Mouse (Mus musculus) midbrain, embryonic 11.5 days (tissue): ENCODE data around the gene Vim. TPM values are rescaled to one million over a fixed set of nuclear protein-coding genes. Genes with fewer than 3 reads are reported as not detected.

Source experiments
- ATAC-seq: fragments of 200-750 bp; cut with Nextera tagmentation; 2 replicates; pipeline ENCODE4 v1.8.0; 2017; ENCODE audit warnings: moderate TSS enrichment, moderate library complexity; ENCODE audit not compliant: low FRiP score
- DNase-seq: peaks from one replicate; pipeline ENCODE4 v3.0.0; 2015; ENCODE audit warnings: low spot score; ENCODE audit errors: missing footprints
- H3K27ac ChIP-seq: fragments of 300-500 bp; sonication (generic); 2 replicates; pipeline ENCODE4 v1.5.1; 2014; ENCODE audit warnings: low read depth, low read length
- H3K27me3 ChIP-seq: fragments of 300-500 bp; sonication (generic); 2 replicates; pipeline ENCODE4 v1.6.1; 2014; ENCODE audit warnings: mild to moderate bottlenecking, low read length, moderate library complexity, mixed read lengths; ENCODE audit not compliant: control insufficient read depth, insufficient read depth
- H3K36me3 ChIP-seq: fragments of 300-500 bp; sonication (generic); 2 replicates; pipeline ENCODE4 v1.6.1; 2014; ENCODE audit warnings: mild to moderate bottlenecking, low read length, moderate library complexity, mixed read lengths; ENCODE audit not compliant: control insufficient read depth, insufficient read depth
- H3K4me1 ChIP-seq: fragments of 300-500 bp; sonication (generic); 2 replicates; pipeline ENCODE4 v1.6.1; 2014; ENCODE audit warnings: low read length; ENCODE audit not compliant: control insufficient read depth, insufficient read depth
- H3K4me2 ChIP-seq: fragments of 300-500 bp; sonication (generic); 2 replicates; pipeline ENCODE4 v1.6.1; 2014; ENCODE audit warnings: mild to moderate bottlenecking, moderate library complexity
- H3K4me3 ChIP-seq: fragments of 300-500 bp; sonication (generic); 2 replicates; pipeline ENCODE4 v1.5.1; 2014; ENCODE audit warnings: low read depth, low read length
- H3K9ac ChIP-seq: fragments of 300-500 bp; sonication (generic); 2 replicates; pipeline ENCODE4 v1.6.1; 2014; ENCODE audit warnings: low read length
- H3K9me3 ChIP-seq: fragments of 300-500 bp; sonication (generic); 2 replicates; pipeline ENCODE4 v1.6.1; 2016; ENCODE audit warnings: low read length; ENCODE audit not compliant: control insufficient read depth
- WGBS: fragments of 180-500 bp; shearing (Covaris S2); extraction: QIAGEN DNeasy Blood & Tissue Kit; methylation state at CpG from one replicate; pipeline ENCODE4 v1.1.7; 2014; 5-methylcytosine and 5-hydroxymethylcytosine counted together
- polyA plus RNA-seq: library from polyadenylated mRNA; unstranded; fragments of >200 nt; fragmentation: Nextera tagmentation; extraction: Ambion mirVana; gene quantifications from 2 replicates; pipeline ENCODE4 v1.2.1, GENCODE M21; 2014

The Vim gene
- polyA plus RNA-seq = 1,500 and 1,513 TPM in 2 replicates

DNA sequence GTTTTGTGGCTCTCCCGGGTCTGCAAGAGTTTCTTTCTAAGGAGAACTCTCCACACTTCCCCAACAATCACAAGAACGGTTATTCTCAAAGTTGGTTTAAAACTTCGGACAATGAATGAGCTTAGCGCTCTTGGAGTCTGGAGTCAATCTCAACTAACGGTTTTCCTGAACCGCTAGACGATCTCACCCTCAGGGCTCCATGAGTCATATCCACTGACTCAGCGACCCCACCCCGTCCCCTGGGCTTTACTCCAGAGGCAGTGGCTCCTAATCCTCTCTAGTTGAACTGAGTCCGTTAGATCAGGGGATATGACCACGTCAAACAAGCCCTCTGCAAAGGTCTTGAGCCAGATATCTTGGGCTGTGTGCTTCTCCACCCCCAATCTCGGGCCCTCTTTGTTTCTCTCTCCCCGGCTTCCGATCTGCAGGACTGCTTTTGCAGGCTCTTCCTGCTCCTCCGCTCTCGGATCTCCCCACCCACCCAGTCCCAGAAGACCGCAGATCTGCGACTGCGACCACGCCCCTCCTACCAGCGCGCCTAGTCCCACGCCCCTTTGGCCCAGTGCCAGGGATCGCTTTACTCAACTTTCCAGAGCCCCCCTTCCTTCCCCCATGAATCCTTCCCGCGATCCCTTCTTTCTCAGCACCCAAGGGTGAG lies at the start of gene Vim:
Gene Vim, plus strand, starts transcription at position 520 of the 658 bp plus-strand sequence.
- peak within 1 kb of the TSS; percentile 98 for H3K4me3 ChIP-seq
- under 1% methylated on average over 26 of the region's 26 CpGs for WGBS
- ATAC-seq (peak; percentile 91), DNase-seq (peak; percentile 99)
- H3K27ac ChIP-seq = peak within 1 kb of the TSS; percentile 84
- peak within 1 kb of the TSS; percentile 98 for H3K9ac ChIP-seq
- H3K4me1 ChIP-seq = peaks cover 27% of the 10 kb centered on the region
- H3K9me3 ChIP-seq = no peaks in the 10 kb centered on the region
- no peaks in the 10 kb centered on the region for H3K27me3 ChIP-seq
- H3K36me3 ChIP-seq = peaks cover 8% of the 10 kb centered on the region
- peak within 1 kb of the TSS; percentile 65 for H3K4me2 ChIP-seq

DNA sequence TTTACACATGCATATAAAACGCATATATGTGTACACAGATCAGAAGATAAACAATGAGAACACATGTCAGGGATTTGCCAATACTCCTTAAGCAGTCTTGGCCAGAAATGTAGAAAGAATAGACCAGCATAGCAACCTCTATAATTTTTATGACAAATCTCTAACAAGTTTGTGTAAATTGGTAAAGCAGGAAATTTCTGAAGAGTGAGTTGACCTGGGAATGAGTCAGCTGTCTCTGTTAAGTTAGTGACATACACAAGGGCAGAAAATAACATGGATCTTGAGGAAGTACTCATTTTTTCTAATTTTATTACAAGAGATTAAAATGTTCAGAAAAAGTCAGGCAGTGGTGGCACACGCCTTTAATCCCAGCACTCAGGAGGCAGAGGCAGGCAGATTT lies 47.5 kb upstream of the Vim start:
- H3K27ac ChIP-seq = no peak overlapping the region
- WGBS = 93% methylated on average over 2 of the region's 2 CpGs
- no peak overlapping the region for H3K4me3 ChIP-seq
- H3K4me2 ChIP-seq = no peak overlapping the region
- H3K9ac ChIP-seq = no peak overlapping the region
- H3K4me1 ChIP-seq = no peaks in the 10 kb centered on the region
- no peaks in the 10 kb centered on the region for H3K27me3 ChIP-seq
- no peaks in the 10 kb centered on the region for H3K36me3 ChIP-seq
- ATAC-seq (no peak), DNase-seq (no peak)
- H3K9me3 ChIP-seq = no peaks in the 10 kb centered on the region

DNA sequence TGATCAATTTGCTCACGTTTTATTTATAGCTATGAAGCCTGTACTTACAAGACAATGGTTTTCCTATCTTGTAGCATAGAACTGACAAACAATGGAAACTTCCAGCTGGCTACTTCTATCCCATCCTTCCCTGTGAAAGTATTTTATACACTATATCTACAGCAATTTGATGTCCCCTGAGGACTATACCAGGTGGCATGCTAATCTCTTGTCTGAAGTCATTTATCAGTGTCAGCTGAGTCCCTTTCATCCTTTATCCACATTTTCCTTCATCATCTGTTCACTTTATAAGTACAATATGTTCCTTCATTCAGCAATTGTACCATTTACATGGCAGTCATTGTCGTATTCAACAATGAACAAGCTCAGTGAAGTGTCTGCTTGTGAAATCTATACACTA lies 46.6 kb upstream of the Vim start:
- Histone ChIP-seq H3K9me3 (no peaks in the 10 kb centered on the region), H3K9ac (no peak overlapping the region), H3K27me3 (no peaks in the 10 kb centered on the region), H3K4me2 (no peak overlapping the region), H3K4me1 (no peaks in the 10 kb centered on the region), H3K4me3 (no peak overlapping the region), H3K36me3 (no peaks in the 10 kb centered on the region), H3K27ac (no peak overlapping the region)
- WGBS = 65% methylated on average over 2 of the region's 2 CpGs
- no peak for DNase-seq
- ATAC-seq = no peak

DNA sequence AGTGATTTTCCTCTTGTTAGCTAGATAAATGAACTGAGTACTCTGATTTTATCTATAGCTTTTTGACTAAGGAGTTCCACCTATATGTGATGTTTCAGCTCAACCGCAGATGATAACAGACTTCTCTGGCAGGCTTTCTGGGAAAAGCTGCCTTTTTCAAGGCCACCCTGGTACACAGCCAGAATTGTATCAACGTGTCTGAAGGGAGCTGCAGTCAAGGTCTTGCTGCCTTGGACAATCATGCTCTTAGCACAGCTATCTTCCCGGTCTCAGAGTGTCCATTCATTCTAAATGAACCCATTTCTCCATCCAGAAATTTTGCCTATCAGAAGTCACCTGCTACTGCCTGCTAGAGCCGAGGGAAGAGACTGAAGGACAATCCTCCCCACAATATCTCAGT lies 46.2 kb upstream of the Vim start:
- DNase-seq (no peak), ATAC-seq (no peak)
- H3K36me3 ChIP-seq = no peaks in the 10 kb centered on the region
- no peak overlapping the region for H3K27ac ChIP-seq
- H3K9ac ChIP-seq = no peak overlapping the region
- H3K4me2 ChIP-seq = no peak overlapping the region
- H3K4me1 ChIP-seq = no peaks in the 10 kb centered on the region
- no peak overlapping the region for H3K4me3 ChIP-seq
- H3K9me3 ChIP-seq = no peaks in the 10 kb centered on the region
- H3K27me3 ChIP-seq = no peaks in the 10 kb centered on the region
- WGBS = 89% methylated on average over 4 of the region's 4 CpGs

DNA sequence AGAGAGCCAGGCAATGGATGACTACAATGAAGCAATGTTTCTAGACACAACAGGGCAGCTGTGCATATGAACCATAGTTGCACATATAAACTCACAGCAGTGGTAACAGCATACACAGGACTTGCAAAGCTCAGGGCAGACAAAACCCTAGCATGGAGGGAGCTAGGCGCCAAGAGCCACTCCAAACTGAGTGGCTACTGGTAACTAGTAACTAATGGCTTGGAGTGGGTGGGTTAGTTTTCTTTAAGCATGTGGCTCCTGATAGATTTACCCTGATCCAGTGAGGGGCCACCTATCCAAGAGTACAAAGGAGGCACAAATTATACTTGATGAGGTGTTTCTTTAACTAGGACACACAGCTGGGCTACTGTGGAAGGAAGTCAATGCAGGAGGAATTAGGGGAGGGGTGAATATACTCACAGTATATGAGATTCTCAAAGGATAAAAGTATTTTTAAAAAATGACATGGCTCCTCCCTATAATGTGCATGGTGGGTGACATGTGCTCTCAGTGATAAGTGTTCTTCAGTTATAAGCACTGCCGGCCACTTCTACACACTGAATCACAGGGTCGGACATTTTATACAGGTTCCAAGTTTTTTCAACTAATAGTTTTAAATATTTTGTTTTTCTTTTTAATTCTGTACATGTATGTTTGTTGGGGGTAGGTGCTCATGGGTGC lies 44.3 kb upstream of the Vim start:
- no peak overlapping the region for H3K4me2 ChIP-seq
- no peak overlapping the region for H3K27ac ChIP-seq
- no peak for DNase-seq
- no peaks in the 10 kb centered on the region for H3K9me3 ChIP-seq
- no peak overlapping the region for H3K9ac ChIP-seq
- no peaks in the 10 kb centered on the region for H3K4me1 ChIP-seq
- ATAC-seq = no peak
- H3K4me3 ChIP-seq = no peak overlapping the region
- no peaks in the 10 kb centered on the region for H3K36me3 ChIP-seq
- WGBS = 95% methylated on average over 3 of the region's 3 CpGs
- H3K27me3 ChIP-seq = no peaks in the 10 kb centered on the region

DNA sequence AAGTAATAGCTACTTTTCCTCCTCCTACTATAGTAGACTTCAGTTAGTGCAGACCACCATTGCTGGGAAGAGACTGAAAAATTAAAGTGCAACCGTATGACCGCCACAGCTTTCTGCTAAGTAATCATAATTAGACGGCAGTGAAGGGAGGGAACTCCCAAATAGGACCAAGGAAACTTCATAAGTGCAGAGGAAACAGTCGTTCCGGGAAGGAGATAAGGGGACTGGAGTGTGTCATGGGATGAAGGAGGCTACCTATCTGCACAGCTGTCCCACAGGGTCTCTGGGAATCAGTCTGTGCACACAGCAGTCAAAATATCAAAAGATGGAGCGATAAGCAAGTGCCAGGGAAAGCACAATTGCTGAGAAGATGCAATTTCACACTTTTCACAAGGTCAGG lies 43.1 kb upstream of the Vim start:
- Histone ChIP-seq H3K27ac (no peak overlapping the region), H3K4me2 (no peak overlapping the region), H3K36me3 (no peaks in the 10 kb centered on the region), H3K4me1 (no peaks in the 10 kb centered on the region), H3K4me3 (no peak overlapping the region), H3K27me3 (no peaks in the 10 kb centered on the region), H3K9ac (no peak overlapping the region), H3K9me3 (no peaks in the 10 kb centered on the region)
- DNase-seq = no peak
- WGBS = 96% methylated on average over 6 of the region's 6 CpGs
- ATAC-seq = no peak

DNA sequence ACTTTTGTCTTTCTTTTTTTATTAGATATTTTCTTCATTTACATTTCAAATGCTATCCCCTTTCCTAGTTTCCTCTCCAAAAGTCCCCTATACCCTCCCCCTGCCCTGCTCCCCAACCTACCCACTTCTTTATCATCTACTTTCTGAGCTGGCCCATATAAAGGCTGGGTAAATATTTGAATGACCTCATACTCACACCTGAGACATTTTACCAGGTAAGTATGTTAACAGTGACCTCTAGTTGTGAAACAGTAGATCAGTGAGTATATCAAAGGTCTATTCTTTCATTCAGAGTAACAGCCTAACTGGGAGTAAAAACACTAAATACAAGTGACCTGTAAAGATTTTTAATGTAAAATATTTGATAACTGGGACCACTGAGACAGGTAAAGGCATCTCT lies 37.0 kb upstream of the Vim start:
- ATAC-seq (no peak), DNase-seq (no peak)
- no peaks in the 10 kb centered on the region for H3K36me3 ChIP-seq
- no peaks in the 10 kb centered on the region for H3K9me3 ChIP-seq
- H3K4me2 ChIP-seq = no peak overlapping the region
- H3K4me3 ChIP-seq = no peak overlapping the region
- no peak overlapping the region for H3K9ac ChIP-seq
- H3K27me3 ChIP-seq = no peaks in the 10 kb centered on the region
- no peaks in the 10 kb centered on the region for H3K4me1 ChIP-seq
- H3K27ac ChIP-seq = no peak overlapping the region

DNA sequence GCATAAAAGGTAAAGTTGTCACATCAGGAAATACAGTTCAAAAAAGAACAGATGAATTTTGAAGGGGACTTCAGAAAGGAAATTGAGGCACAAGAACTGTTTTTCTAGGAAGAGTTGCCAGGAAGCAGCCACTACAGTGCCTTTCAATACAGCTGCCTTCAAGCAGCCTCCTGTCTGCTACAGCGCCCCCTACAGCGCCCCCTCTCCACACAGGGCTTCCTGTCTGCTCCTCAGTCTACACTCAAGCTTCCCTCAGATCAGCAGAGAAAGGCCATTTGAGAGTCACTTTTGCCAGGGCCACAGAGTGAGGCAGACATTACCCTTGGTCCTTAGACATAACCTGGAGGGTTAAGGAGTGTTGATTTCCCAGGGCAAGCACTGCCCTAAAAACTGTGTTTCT lies 36.0 kb upstream of the Vim start:
- H3K9ac ChIP-seq = no peak overlapping the region
- H3K4me3 ChIP-seq = no peak overlapping the region
- H3K36me3 ChIP-seq = no peaks in the 10 kb centered on the region
- DNase-seq = no peak
- H3K4me2 ChIP-seq = no peak overlapping the region
- no peaks in the 10 kb centered on the region for H3K4me1 ChIP-seq
- no peak for ATAC-seq
- no peak overlapping the region for H3K27ac ChIP-seq
- no peaks in the 10 kb centered on the region for H3K9me3 ChIP-seq
- H3K27me3 ChIP-seq = no peaks in the 10 kb centered on the region
- WGBS = 7% methylated on average over 2 of the region's 2 CpGs

DNA sequence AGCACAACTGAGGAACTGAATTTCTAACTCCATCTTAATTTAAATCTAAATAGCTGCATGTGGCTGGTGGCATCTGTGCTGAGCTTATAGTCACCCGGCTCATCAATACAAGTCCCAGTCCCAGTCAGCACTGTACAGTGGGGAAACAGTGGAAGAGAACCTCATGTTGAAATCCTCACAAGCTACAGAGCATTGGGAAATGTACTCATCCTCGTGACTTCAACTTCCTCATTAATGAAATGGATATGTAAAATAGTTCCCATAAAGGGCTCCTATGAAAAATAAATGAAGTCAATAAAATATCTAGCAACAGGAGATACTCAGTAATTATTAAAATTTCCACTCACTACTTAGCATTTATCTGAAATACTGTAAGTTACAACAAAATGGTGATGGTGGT lies 35.5 kb upstream of the Vim start:
- Histone ChIP-seq H3K4me3 (no peak overlapping the region), H3K27ac (no peak overlapping the region), H3K4me1 (peaks cover 3% of the 10 kb centered on the region; the same call in 1 of the 2 replicates), H3K4me2 (no peak overlapping the region), H3K36me3 (no peaks in the 10 kb centered on the region), H3K9ac (no peak overlapping the region), H3K27me3 (no peaks in the 10 kb centered on the region), H3K9me3 (no peaks in the 10 kb centered on the region)
- 87% methylated on average over 2 of the region's 2 CpGs for WGBS
- DNase-seq (no peak), ATAC-seq (no peak)
